Mouse (Mus musculus) spleen, adult 2 months (tissue): ENCODE measurements around the gene Usp53.

Experiments used
- CTCF ChIP-seq: fragments of 200-500 bp; IDR thresholded peaks from 2 replicates; pipeline ENCODE4 v1.5.1; 2011; ENCODE audit warnings: mild to moderate bottlenecking, inconsistent platforms; ENCODE audit not compliant: insufficient read depth, insufficient read length, insufficient replicate concordance; ENCODE audit errors: extremely low read depth
- POLR2A ChIP-seq: fragments of 200-500 bp; IDR thresholded peaks from 2 replicates; pipeline ENCODE4 v1.6.1; 2011; ENCODE audit warnings: low read depth, low read length, inconsistent platforms

DNA sequence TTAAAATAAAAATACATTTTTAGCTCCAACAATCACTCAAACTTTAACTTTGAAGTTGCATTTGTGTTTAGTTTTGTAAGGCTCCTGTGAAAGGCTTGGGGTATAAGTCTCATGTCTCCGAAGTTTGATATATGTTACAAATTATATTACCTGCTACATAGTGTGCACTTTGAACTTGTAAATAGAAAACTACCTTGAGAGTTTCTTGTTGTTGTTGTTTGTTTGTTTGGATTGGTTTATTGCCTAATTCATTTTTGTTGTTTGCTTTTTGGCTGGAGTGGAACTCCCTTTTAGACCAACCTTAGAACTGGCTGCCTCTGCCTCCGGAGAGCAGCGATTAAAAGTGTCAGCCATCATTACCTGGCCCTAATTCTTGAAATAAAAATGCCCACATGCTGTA is 89.5 kb downstream of the Usp53 start, which contains the start of gene Fabp2:
- TF ChIP-seq CTCF, result no peak
- no peak for TF ChIP-seq POLR2A
